Mouse (Mus musculus) left cerebral cortex, adult 8-10 months (tissue): ENCODE measurements around the gene Mtmr4. TPM values are rescaled to one million over a fixed set of nuclear protein-coding genes. Genes with fewer than 3 reads are reported as not detected.

Experiments
- DNase-seq, 2 experiments: peaks; one replicate each; pipeline ENCODE4 v3.0.0; 2022; ENCODE audit warnings: low spot score in 2 of 2
- total RNA-seq, 4 experiments: library from RNA; stranded (reverse); gene quantifications; 2 replicates each; pipeline ENCODE4 v1.2.4; 2022

Mtmr4 gene
- total RNA-seq, 4 experiments from 2014 or later, result 79.3 to 88.0 (median 83.9) TPM

GRCm38 (mm10) chr11:87581933-87582710 is 9.8 kb upstream of the Mtmr4 start:
- DNase-seq, result peak in 1 of 2 experiments; percentile 79

- DNase-seq, result no peak
Observed at GRCm38 (mm10) chr11:87583291-87584034, 8.5 kb upstream of the Mtmr4 start.

- no peak for DNase-seq
Observed at GRCm38 (mm10) chr11:87584711-87585505, 7.1 kb upstream of the Mtmr4 start.

GRCm38 (mm10) chr11:87587211-87587874 is 4.6 kb upstream of the Mtmr4 start:
- no peak for DNase-seq

- no peak for DNase-seq
Observed at GRCm38 (mm10) chr11:87589605-87590004, 2.4 kb upstream of the Mtmr4 start.

- DNase-seq, result no peak
Observed at GRCm38 (mm10) chr11:87590841-87591525, 979 bp upstream of the Mtmr4 start.

GRCm38 (mm10) chr11:87592354-87592695 is 363 bp downstream of the Mtmr4 start:
- no peak for DNase-seq

GRCm38 (mm10) chr11:87592713-87593598 is 994 bp downstream of the Mtmr4 start:
- DNase-seq, result no peak

GRCm38 (mm10) chr11:87595327-87595841 is 3.4 kb downstream of the Mtmr4 start:
- DNase-seq, result peak; percentile 66 to 84

GRCm38 (mm10) chr11:87595976-87596375 is 4.0 kb downstream of the Mtmr4 start:
- peak in 1 of 2 experiments; percentile 59 for DNase-seq

- no peak for DNase-seq
Observed at GRCm38 (mm10) chr11:87596492-87596891, 4.5 kb downstream of the Mtmr4 start.

- no peak for DNase-seq
Observed at GRCm38 (mm10) chr11:87597061-87597460, 5.1 kb downstream of the Mtmr4 start.

- DNase-seq, result no peak
Observed at GRCm38 (mm10) chr11:87599395-87600089, 7.6 kb downstream of the Mtmr4 start.

GRCm38 (mm10) chr11:87600322-87600853 is 8.4 kb downstream of the Mtmr4 start:
- no peak for DNase-seq

GRCm38 (mm10) chr11:87602234-87602633 is 10.3 kb downstream of the Mtmr4 start:
- no peak for DNase-seq

GRCm38 (mm10) chr11:87603571-87603970 is 11.6 kb downstream of the Mtmr4 start:
- DNase-seq, result no peak

GRCm38 (mm10) chr11:87609264-87609663 is 17.3 kb downstream of the Mtmr4 start:
- DNase-seq, result no peak

GRCm38 (mm10) chr11:87611547-87611946 is 19.6 kb downstream of the Mtmr4 start:
- DNase-seq, result no peak

GRCm38 (mm10) chr11:87613972-87614371 is 22.0 kb downstream of the Mtmr4 start:
- DNase-seq, result no peak
